Mouse (Mus musculus) mouse trophoblast stem cell (cell line): ENCODE data around the gene Ell.

ENCODE experiments used
- in situ Hi-C, 2 experiments: fragments of 300-500 bp; cut with MseI, MboI; formaldehyde crosslinking; loops; 2 replicates in 1 of 2; 3 replicates in 1 of 2; pipeline ENCODE4 v1.15.1; 2025

The Ell gene

GRCm38 (mm10) chr8:70596775-70597416, 57.6 kb downstream of the Ell start:
- in situ Hi-C loops: no loop called here

GRCm38 (mm10) chr8:70597417-70598272, 58.4 kb downstream of the Ell start:
- in situ Hi-C loops: no loop called here

GRCm38 (mm10) chr8:70598283-70598682, 59.0 kb downstream of the Ell start:
- in situ Hi-C loops: no loop called here

- in situ Hi-C loops: no loop called here
Measured at GRCm38 (mm10) chr8:70598722-70599121, 59.5 kb downstream of the Ell start.

- in situ Hi-C loops: no loop called here
Measured at GRCm38 (mm10) chr8:70599507-70600290, 60.4 kb downstream of the Ell start.

- in situ Hi-C loops: no loop called here
Measured at GRCm38 (mm10) chr8:70600473-70601270, 61.4 kb downstream of the Ell start.

GRCm38 (mm10) chr8:70601271-70601649, 62.0 kb downstream of the Ell start:
- in situ Hi-C loops: no loop called here

GRCm38 (mm10) chr8:70602139-70602811, 63.0 kb downstream of the Ell start:
- in situ Hi-C loops: no loop called here

- in situ Hi-C loops: no loop called here
Measured at GRCm38 (mm10) chr8:70604558-70604957, 65.3 kb downstream of the Ell start.

- in situ Hi-C loops: no loop called here
Measured at GRCm38 (mm10) chr8:70605871-70606779, 66.9 kb downstream of the Ell start.

- in situ Hi-C loops: no loop called here
Measured at GRCm38 (mm10) chr8:70606780-70607602, 67.7 kb downstream of the Ell start.

GRCm38 (mm10) chr8:70607603-70607897, 68.3 kb downstream of the Ell start:
- in situ Hi-C loops: no loop called here

- in situ Hi-C loops: no loop called here
Measured at GRCm38 (mm10) chr8:70607898-70608748, 68.9 kb downstream of the Ell start.

- in situ Hi-C loops: no loop called here
Measured at GRCm38 (mm10) chr8:70608749-70609367, 69.6 kb downstream of the Ell start, which contains the start of gene Ssbp4. TSS of gene Ssbp4 (minus strand) at chr8:70608872.

GRCm38 (mm10) chr8:70609368-70609848, 70.2 kb downstream of the Ell start:
- in situ Hi-C loops: no loop called here

- in situ Hi-C loops: loop anchor here in 1 of 2 experiments (5.0 kb wide), 1 partner anchor 42 kb away; no protein-coding TSS in a partner anchor
Measured at GRCm38 (mm10) chr8:70609849-70610795, 70.9 kb downstream of the Ell start.
